Mouse (Mus musculus) thymus, adult 2 months (tissue): ENCODE measurements at regions not wholly inside any gene's neighbourhood (a gene's known extent, or its start where the extent isn't known, plus 50 kb on each side); places are given as distances from the start of the nearest gene placed in this dataset.

Experiments
- DNase-seq: peaks from one replicate; pipeline ENCODE4 v3.0.0; 2021
- H3K27ac ChIP-seq: fragments of 200-500 bp; 2 replicates; pipeline ENCODE4 v1.5.1; 2012; ENCODE audit warnings: low read length, control low read depth; ENCODE audit not compliant: control insufficient read depth, insufficient read depth
- H3K27me3 ChIP-seq: fragments of 200-500 bp; 2 replicates; pipeline ENCODE4 v1.6.1; 2012; ENCODE audit warnings: mild to moderate bottlenecking, low read length, moderate library complexity, mixed read lengths; ENCODE audit not compliant: control insufficient read depth, insufficient read depth
- H3K36me3 ChIP-seq: fragments of 200-500 bp; 2 replicates; pipeline ENCODE4 v1.6.1; 2012; ENCODE audit warnings: mild to moderate bottlenecking, low read length, moderate library complexity; ENCODE audit not compliant: control insufficient read depth, insufficient read depth
- H3K4me1 ChIP-seq: fragments of 200-500 bp; replicated peaks from 2 replicates; pipeline ENCODE4 v1.6.1; 2012; ENCODE audit warnings: low read length; ENCODE audit not compliant: control insufficient read depth, insufficient read depth
- H3K4me3 ChIP-seq: fragments of 200-500 bp; 2 replicates; pipeline ENCODE4 v1.5.1; 2012; ENCODE audit warnings: mild to moderate bottlenecking, low read length, control low read depth, moderate library complexity; ENCODE audit not compliant: control insufficient read depth, insufficient read depth
- CTCF ChIP-seq: fragments of 200-500 bp; IDR thresholded peaks from 2 replicates; pipeline ENCODE4 v1.5.1; 2012; ENCODE audit warnings: mild to moderate bottlenecking, control low read depth, low read length, moderate library complexity, borderline replicate concordance; ENCODE audit not compliant: control insufficient read depth, poor library complexity, insufficient read depth; ENCODE audit errors: extremely low read depth
- POLR2A ChIP-seq: fragments of 200-500 bp; IDR thresholded peaks from 2 replicates; pipeline ENCODE4 v1.6.1; 2012; ENCODE audit warnings: mild to moderate bottlenecking, low read length, control low read depth, moderate library complexity; ENCODE audit not compliant: control insufficient read depth, poor library complexity, insufficient read depth; ENCODE audit errors: extremely low read depth
- WGBS: fragments of 180-500 bp; shearing (Covaris S2); methylation state at CpG from one replicate; pipeline ENCODE4 v1.1.7; 2018; 5-methylcytosine and 5-hydroxymethylcytosine counted together

GRCm38 (mm10) chr1:60665329-60665728 is 51.3 kb upstream of the Cd28 start:
- Histone ChIP-seq H3K36me3 (no peaks in the 10 kb centered on the region), H3K4me1 (no peaks in the 10 kb centered on the region), H3K27ac (no peak overlapping the region), H3K4me3 (no peak overlapping the region), H3K27me3 (no peaks in the 10 kb centered on the region)
- TF ChIP-seq CTCF (no peak), POLR2A (no peak)
- no peak for DNase-seq
- WGBS = 94% methylated on average over 5 of the region's 5 CpGs

- H3K4me1 ChIP-seq = 0 out of 2 replicates have a peak, but pooled peaks cover 7% of the 10 kb centered on the region
- DNase-seq = no peak
- no peaks in the 10 kb centered on the region for H3K27me3 ChIP-seq
- H3K27ac ChIP-seq = no peak overlapping the region
- no peaks in the 10 kb centered on the region for H3K36me3 ChIP-seq
- WGBS = 60% methylated on average over 9 of the region's 9 CpGs
- TF ChIP-seq POLR2A = no peak
- no peak for TF ChIP-seq CTCF
- H3K4me3 ChIP-seq = no peak overlapping the region
Observed at GRCm38 (mm10) chr1:60662301-60662986, 54.2 kb upstream of the Cd28 start.

GRCm38 (mm10) chr1:60661857-60662256 is 54.7 kb upstream of the Cd28 start:
- Histone ChIP-seq H3K27ac (no peak overlapping the region), H3K4me1 (0 out of 2 replicates have a peak, but pooled peaks cover 7% of the 10 kb centered on the region), H3K27me3 (no peaks in the 10 kb centered on the region), H3K36me3 (no peaks in the 10 kb centered on the region), H3K4me3 (no peak overlapping the region)
- TF ChIP-seq CTCF (no peak), POLR2A (no peak)
- no peak for DNase-seq
- 91% methylated on average over 2 of the region's 2 CpGs for WGBS

GRCm38 (mm10) chr1:60659604-60660003 is 57.0 kb upstream of the Cd28 start:
- Histone ChIP-seq H3K4me1 (0 out of 2 replicates have a peak, but pooled peaks cover 7% of the 10 kb centered on the region), H3K4me3 (no peak overlapping the region), H3K27me3 (no peaks in the 10 kb centered on the region), H3K27ac (no peak overlapping the region), H3K36me3 (no peaks in the 10 kb centered on the region)
- no peak for DNase-seq
- TF ChIP-seq POLR2A = no peak
- TF ChIP-seq CTCF = no peak
- WGBS = 87% methylated on average over 1 of the region's 1 CpGs

DNA sequence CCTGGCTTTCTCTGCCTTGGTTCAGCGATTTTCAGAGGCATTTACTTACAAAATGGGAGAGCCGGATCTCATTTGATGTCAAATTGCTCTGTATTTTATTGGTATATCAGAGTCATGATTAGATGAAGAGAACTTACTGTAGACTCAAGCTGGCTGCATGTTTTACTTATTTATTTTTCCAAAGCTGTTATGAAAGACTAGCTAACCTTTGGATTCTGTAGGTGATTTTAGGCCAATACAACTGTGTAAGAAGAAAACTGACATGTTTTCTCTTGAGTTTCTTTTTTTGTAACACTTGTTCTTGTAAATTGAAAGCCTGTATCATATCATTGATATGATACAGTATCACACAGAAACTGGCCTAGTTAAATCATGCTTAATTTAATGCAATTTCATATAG is 57.6 kb upstream of the Cd28 start:
- H3K27me3 ChIP-seq = no peaks in the 10 kb centered on the region
- no peak for TF ChIP-seq POLR2A
- no peak for TF ChIP-seq CTCF
- 0 out of 2 replicates have a peak, but pooled peaks cover 7% of the 10 kb centered on the region for H3K4me1 ChIP-seq
- DNase-seq = no peak
- no peaks in the 10 kb centered on the region for H3K36me3 ChIP-seq
- 93% methylated on average over 2 of the region's 2 CpGs for WGBS
- no peak overlapping the region for H3K4me3 ChIP-seq
- no peak overlapping the region for H3K27ac ChIP-seq

DNA sequence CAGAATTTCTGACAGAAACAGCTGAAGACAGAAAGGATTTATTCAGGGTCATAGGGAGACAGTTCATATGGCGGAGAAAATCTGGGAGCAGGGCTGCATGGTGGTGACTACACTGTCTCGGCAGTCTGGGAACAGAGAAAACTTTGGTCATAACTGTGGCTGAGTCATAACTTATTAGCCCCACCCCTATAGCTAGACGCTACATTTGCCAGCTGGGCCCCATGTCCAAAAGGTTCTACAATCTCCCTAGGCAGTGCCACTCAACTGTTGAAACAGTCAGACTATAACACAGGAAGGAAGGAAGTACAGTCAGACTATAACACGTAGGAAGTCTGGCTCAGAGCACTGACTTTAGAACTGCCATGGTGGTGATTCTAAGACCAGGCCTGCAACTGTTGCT is 58.2 kb upstream of the Cd28 start:
- WGBS = 88% methylated on average over 4 of the region's 4 CpGs
- no peak for TF ChIP-seq CTCF
- TF ChIP-seq POLR2A = no peak
- Histone ChIP-seq H3K36me3 (no peaks in the 10 kb centered on the region), H3K4me1 (0 out of 2 replicates have a peak, but pooled peaks cover 9% of the 10 kb centered on the region), H3K27me3 (no peaks in the 10 kb centered on the region), H3K27ac (no peak overlapping the region), H3K4me3 (no peak overlapping the region)
- DNase-seq = no peak

DNA sequence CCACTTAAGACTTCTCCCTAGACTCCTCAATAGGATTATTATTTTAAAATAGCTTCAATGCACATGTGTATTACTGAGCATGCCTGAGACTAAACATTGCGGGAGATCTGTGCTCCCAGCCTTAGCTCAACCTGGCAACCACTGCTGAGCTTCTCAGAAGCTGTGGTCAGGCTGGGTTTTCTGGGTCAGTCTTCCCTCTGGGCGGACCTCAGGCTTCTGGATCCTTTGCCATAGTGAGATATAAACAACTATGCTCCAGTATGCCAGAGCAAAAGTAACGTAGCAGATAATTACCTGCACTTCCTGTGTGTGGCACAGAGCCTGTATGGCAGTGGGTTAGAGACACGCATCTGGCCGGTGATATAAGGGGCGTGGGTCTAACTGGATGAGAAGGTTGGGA is 59.1 kb upstream of the Cd28 start:
- Histone ChIP-seq H3K27ac (no peak overlapping the region), H3K4me3 (no peak overlapping the region), H3K4me1 (peaks cover 13% of the 10 kb centered on the region), H3K27me3 (no peaks in the 10 kb centered on the region), H3K36me3 (no peaks in the 10 kb centered on the region)
- TF ChIP-seq POLR2A (no peak), CTCF (no peak)
- WGBS = 71% methylated on average over 6 of the region's 6 CpGs
- DNase-seq = no peak
